22 mouse cellular contexts compared by ENCODE assay signal in genomic region chr9:94045462-94046126, GRCm38 (mm10).
DNase-seq lines count a peak whose midpoint lies in the region; ATAC-seq and TF ChIP-seq lines count a peak whose summit lies in the region.
"Had no signal": no experiment of that assay in that cellular context is flagged by ENCODE, and none has a peak within 500 bp of the region (broad histone marks: within the 10 kb centered on the region; RNA-seq: fewer than 3 reads in every experiment).

No protein-coding gene starts in this region.

- DNase-seq in limb, embryonic 10.5 days (ENCODE audit: low spot score): no peak
- DNase-seq in limb, embryonic 14.5 days (ENCODE audit: low spot score): peak; percentile 82
- no peak for DNase-seq in forebrain, embryonic 10.5 days (ENCODE audit: extremely low spot score, low spot score)
- DNase-seq in ovary, postnatal 10 days (ENCODE audit: low spot score): no peak
- DNase-seq: adrenal gland, adult 2 months; adrenal gland, adult 8-10 months; adrenal gland, postnatal 10 days; adrenal gland, postnatal 14 days; adrenal gland, postnatal 25 days; adrenal gland, postnatal 36 days; B cell, adult 2 months; cerebellum, adult 11 months; cerebellum, adult 11-12 months had no signal

- H3K4me1 ChIP-seq in limb, embryonic 12.5 days (replicated peaks): no peaks in the 10 kb centered on the region
- H3K4me1 ChIP-seq in limb, embryonic 10.5 days: no peaks in the 10 kb centered on the region
- H3K4me1 ChIP-seq in limb, embryonic 13.5 days: peaks cover 19% of the 10 kb centered on the region
- peaks cover 11% of the 10 kb centered on the region; the same call in 1 of the 2 replicates for H3K4me1 ChIP-seq in limb, embryonic 14.5 days (ENCODE audit: control insufficient read depth, insufficient read depth, low read length)
- no peaks in the 10 kb centered on the region for H3K4me1 ChIP-seq in limb, embryonic 15.5 days
- H3K4me1 ChIP-seq in forebrain, embryonic 10.5 days: no peaks in the 10 kb centered on the region
- no peaks in the 10 kb centered on the region for H3K4me1 ChIP-seq in hindbrain, embryonic 13.5 days (replicated peaks)

- no peaks in the 10 kb centered on the region for H3K36me3 ChIP-seq in limb, embryonic 12.5 days
- H3K36me3 ChIP-seq in limb, embryonic 10.5 days: no peaks in the 10 kb centered on the region
- no peaks in the 10 kb centered on the region for H3K36me3 ChIP-seq in limb, embryonic 13.5 days
- H3K36me3 ChIP-seq in limb, embryonic 14.5 days (ENCODE audit: control insufficient read depth, insufficient read depth, low read length): no peaks in the 10 kb centered on the region
- no peaks in the 10 kb centered on the region for H3K36me3 ChIP-seq in limb, embryonic 15.5 days
- no peaks in the 10 kb centered on the region for H3K36me3 ChIP-seq in forebrain, embryonic 10.5 days (replicated peaks)
- no peaks in the 10 kb centered on the region for H3K36me3 ChIP-seq in hindbrain, embryonic 13.5 days
- H3K36me3 ChIP-seq: G1E had no signal

- no peaks in the 10 kb centered on the region for H3K9me3 ChIP-seq in limb, embryonic 12.5 days
- no peaks in the 10 kb centered on the region for H3K9me3 ChIP-seq in limb, embryonic 10.5 days (replicated peaks)
- H3K9me3 ChIP-seq in limb, embryonic 13.5 days: no peaks in the 10 kb centered on the region
- H3K9me3 ChIP-seq in limb, embryonic 14.5 days (ENCODE audit: control insufficient read depth, low read length): no peaks in the 10 kb centered on the region
- no peaks in the 10 kb centered on the region for H3K9me3 ChIP-seq in limb, embryonic 15.5 days
- no peaks in the 10 kb centered on the region for H3K9me3 ChIP-seq in forebrain, embryonic 10.5 days
- H3K9me3 ChIP-seq in hindbrain, embryonic 13.5 days: no peaks in the 10 kb centered on the region

- no peak overlapping the region for H3K9ac ChIP-seq in limb, embryonic 12.5 days (replicated peaks)
- H3K9ac ChIP-seq in limb, embryonic 13.5 days: no peak overlapping the region
- H3K9ac ChIP-seq in limb, embryonic 14.5 days (ENCODE audit: low read depth, low read length, severe bottlenecking): no peak overlapping the region
- no peak overlapping the region for H3K9ac ChIP-seq in limb, embryonic 15.5 days
- H3K9ac ChIP-seq in hindbrain, embryonic 13.5 days: no peak overlapping the region

- no peak for TF ChIP-seq POLR2A in limb, embryonic 14.5 days (IDR thresholded peaks at IDR 0.05; ENCODE audit: borderline replicate concordance, extremely low read depth, insufficient read depth, insufficient read length)

- no peak overlapping the region for H3K4me3 ChIP-seq in limb, embryonic 12.5 days (replicated peaks)
- no peak overlapping the region for H3K4me3 ChIP-seq in limb, embryonic 10.5 days
- no peak overlapping the region for H3K4me3 ChIP-seq in limb, embryonic 13.5 days
- no peak overlapping the region for H3K4me3 ChIP-seq in limb, embryonic 14.5 days (replicated peaks; ENCODE audit: low read length)
- H3K4me3 ChIP-seq in limb, embryonic 15.5 days: no peak overlapping the region
- no peak overlapping the region for H3K4me3 ChIP-seq in forebrain, embryonic 10.5 days
- no peak overlapping the region for H3K4me3 ChIP-seq in hindbrain, embryonic 13.5 days

- peak; percentile 71; the same call in 1 of the 2 replicates for ATAC-seq in limb, embryonic 12.5 days (ENCODE audit: insufficient number of reproducible peaks, insufficient read depth, low FRiP score, low TSS enrichment, low read depth)
- ATAC-seq in limb, embryonic 13.5 days (ENCODE audit: low FRiP score, low read depth): peak; percentile 92
- peak; percentile 85 for ATAC-seq in limb, embryonic 14.5 days (ENCODE audit: low FRiP score, low read depth)
- peak; percentile 79; the same call in 1 of the 2 replicates for ATAC-seq in limb, embryonic 15.5 days (ENCODE audit: insufficient number of reproducible peaks, low FRiP score, low TSS enrichment, low read depth)
- ATAC-seq in hindbrain, embryonic 13.5 days (ENCODE audit: low FRiP score): no peak
- ATAC-seq: activated CD4-positive, CD25-positive, alpha-beta regulatory T cell, adult 4 months; CD4-positive, CD25-positive, alpha-beta regulatory T cell, adult 4 months; Patski had no signal

- H3K4me2 ChIP-seq in limb, embryonic 12.5 days: no peak overlapping the region
- H3K4me2 ChIP-seq in limb, embryonic 13.5 days (replicated peaks): no peak overlapping the region
- H3K4me2 ChIP-seq in limb, embryonic 14.5 days (replicated peaks; ENCODE audit: low read depth, low read length, severe bottlenecking): no peak overlapping the region
- no peak overlapping the region for H3K4me2 ChIP-seq in limb, embryonic 15.5 days
- H3K4me2 ChIP-seq in hindbrain, embryonic 13.5 days: no peak overlapping the region

- H3K27ac ChIP-seq in limb, embryonic 12.5 days: no peak overlapping the region
- no peak overlapping the region for H3K27ac ChIP-seq in limb, embryonic 10.5 days
- H3K27ac ChIP-seq in limb, embryonic 13.5 days: no peak overlapping the region
- H3K27ac ChIP-seq in limb, embryonic 14.5 days (replicated peaks; ENCODE audit: low read depth, low read length): no peak overlapping the region
- 0 out of 2 replicates have a peak overlapping the region, but pooled peaks have one; percentile 17 for H3K27ac ChIP-seq in limb, embryonic 15.5 days
- H3K27ac ChIP-seq in forebrain, embryonic 10.5 days: no peak overlapping the region
- no peak overlapping the region for H3K27ac ChIP-seq in hindbrain, embryonic 13.5 days

- no peaks in the 10 kb centered on the region for H3K27me3 ChIP-seq in limb, embryonic 12.5 days
- H3K27me3 ChIP-seq in limb, embryonic 10.5 days (ENCODE audit: low read depth, poor library complexity, severe bottlenecking): no peaks in the 10 kb centered on the region
- no peaks in the 10 kb centered on the region for H3K27me3 ChIP-seq in limb, embryonic 13.5 days
- H3K27me3 ChIP-seq in limb, embryonic 14.5 days (ENCODE audit: control insufficient read depth, insufficient read depth, low read length): no peaks in the 10 kb centered on the region
- no peaks in the 10 kb centered on the region for H3K27me3 ChIP-seq in limb, embryonic 15.5 days
- H3K27me3 ChIP-seq in forebrain, embryonic 10.5 days (ENCODE audit: poor library complexity, severe bottlenecking): no peaks in the 10 kb centered on the region
- no peaks in the 10 kb centered on the region for H3K27me3 ChIP-seq in hindbrain, embryonic 13.5 days
- H3K27me3 ChIP-seq: CH12.LX had no signal

- 32% methylated on average over 3 of the region's 3 CpGs for WGBS in limb, embryonic 12.5 days
- 84% methylated on average over 3 of the region's 3 CpGs for WGBS in limb, embryonic 10.5 days
- WGBS in limb, embryonic 13.5 days: 22% methylated on average over 3 of the region's 3 CpGs
- WGBS in limb, embryonic 14.5 days: 16% methylated on average over 3 of the region's 3 CpGs
- WGBS in limb, embryonic 15.5 days: 15% methylated on average over 3 of the region's 3 CpGs
- 83% methylated on average over 3 of the region's 3 CpGs for WGBS in forebrain, embryonic 10.5 days
- WGBS in hindbrain, embryonic 13.5 days: 85% methylated on average over 3 of the region's 3 CpGs
